Mouse (Mus musculus) spleen, adult 2 months (tissue): ENCODE measurements around the gene Mpp3.

Experiments
- CTCF ChIP-seq: fragments of 200-500 bp; IDR thresholded peaks from 2 replicates; pipeline ENCODE4 v1.5.1; 2011; ENCODE audit warnings: mild to moderate bottlenecking, inconsistent platforms; ENCODE audit not compliant: insufficient read depth, insufficient read length, insufficient replicate concordance; ENCODE audit errors: extremely low read depth
- POLR2A ChIP-seq: fragments of 200-500 bp; IDR thresholded peaks from 2 replicates; pipeline ENCODE4 v1.6.1; 2011; ENCODE audit warnings: low read depth, low read length, inconsistent platforms

DNA sequence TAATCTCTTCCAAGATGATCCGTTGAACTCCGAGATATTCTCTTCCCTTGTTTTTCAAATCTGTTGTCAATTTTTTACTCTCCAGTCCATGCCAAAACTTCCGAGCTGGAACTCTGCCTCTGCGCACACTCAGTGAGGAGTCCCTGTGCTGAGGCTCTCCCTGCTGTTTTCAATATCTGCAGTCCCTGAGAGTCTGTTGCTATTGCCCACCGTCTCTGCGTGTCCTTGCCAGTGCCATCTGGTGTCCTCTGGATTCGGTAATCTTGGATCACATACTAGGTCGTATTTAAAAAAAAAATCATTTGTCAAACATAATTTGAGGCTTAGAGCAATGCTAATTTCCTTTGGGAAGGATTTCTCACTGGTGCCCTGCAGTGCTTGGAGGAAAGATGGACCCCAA lies 6.6 kb upstream of the Mpp3 start:
- TF ChIP-seq POLR2A (no peak), CTCF (no peak)
